Mouse (Mus musculus): ENCODE results near the gene Dnajc15.

- no peak for TF ChIP-seq CTCF (IDR thresholded peaks at IDR 0.05; ENCODE audit: extremely low read depth, insufficient read depth, low read length)
- TF ChIP-seq POLR2A (IDR thresholded peaks at IDR 0.05; ENCODE audit: extremely low read depth, insufficient read depth, low read length), result no peak
These were observed 1.3 kb upstream of the Dnajc15 start for GRCm38 (mm10) chr14:77876199-77876598.

Data from cortical plate, adult 2 months (tissue).